Mouse (Mus musculus) hindbrain, embryonic 11.5 days (tissue): ENCODE data around the gene Ralgps1. TPM values are rescaled to one million over a fixed set of nuclear protein-coding genes. Genes with fewer than 3 reads are reported as not detected.
A peak's percentile ranks its signal among the peaks of the same experiment; 100 is the strongest.

Source experiments
- ATAC-seq: fragments of 200-750 bp; cut with Nextera tagmentation; 2 replicates; pipeline ENCODE4 v1.8.0; 2017; ENCODE audit warnings: mild to moderate bottlenecking, moderate TSS enrichment, moderate library complexity; ENCODE audit not compliant: low FRiP score
- DNase-seq: peaks from one replicate; pipeline ENCODE4 v3.0.0-alpha.2; 2015; ENCODE audit warnings: low spot score
- H3K27ac ChIP-seq: fragments of 300-500 bp; sonication (generic); 2 replicates; pipeline ENCODE4 v1.5.1; 2014; ENCODE audit warnings: mild to moderate bottlenecking, low read depth, low read length
- H3K27me3 ChIP-seq: fragments of 300-500 bp; sonication (generic); 2 replicates; pipeline ENCODE4 v1.6.1; 2014; ENCODE audit warnings: mild to moderate bottlenecking, low read length, moderate library complexity, mixed read lengths; ENCODE audit not compliant: control insufficient read depth, insufficient read depth
- H3K36me3 ChIP-seq: fragments of 300-500 bp; sonication (generic); 2 replicates; pipeline ENCODE4 v1.6.1; 2014; ENCODE audit warnings: mild to moderate bottlenecking, low read length, moderate library complexity, mixed read lengths; ENCODE audit not compliant: control insufficient read depth, insufficient read depth
- H3K4me1 ChIP-seq: fragments of 300-500 bp; sonication (generic); replicated peaks from 2 replicates; pipeline ENCODE4 v1.6.1; 2014; ENCODE audit warnings: low read length, mixed read lengths; ENCODE audit not compliant: control insufficient read depth, insufficient read depth
- H3K4me2 ChIP-seq: fragments of 300-500 bp; sonication (generic); replicated peaks from 2 replicates; pipeline ENCODE4 v1.6.1; 2014; ENCODE audit warnings: mild to moderate bottlenecking, low read depth, low read length
- H3K4me3 ChIP-seq: fragments of 300-500 bp; sonication (generic); 2 replicates; pipeline ENCODE4 v1.5.1; 2014; ENCODE audit warnings: low read depth, low read length
- H3K9ac ChIP-seq: fragments of 300-500 bp; sonication (generic); 2 replicates; pipeline ENCODE4 v1.6.1; 2014; ENCODE audit warnings: low read depth, low read length
- H3K9me3 ChIP-seq: fragments of 300-500 bp; sonication (generic); 2 replicates; pipeline ENCODE4 v1.6.1; 2016; ENCODE audit warnings: low read length; ENCODE audit not compliant: control insufficient read depth
- WGBS: fragments of 180-500 bp; shearing (Covaris S2); extraction: QIAGEN DNeasy Blood & Tissue Kit; methylation state at CpG from one replicate; pipeline ENCODE4 v1.1.7; 2014; 5-methylcytosine and 5-hydroxymethylcytosine counted together
- polyA plus RNA-seq: library from polyadenylated mRNA; unstranded; fragments of >200 nt; fragmentation: Nextera tagmentation; extraction: Ambion mirVana; gene quantifications from 2 replicates; pipeline ENCODE4 v1.2.1, GENCODE M21; 2014

Gene Ralgps1
- polyA plus RNA-seq, 1 experiment from 2014 or later = 20.6 TPM

GRCm38 (mm10) chr2:33222480-33222879, 148.8 kb downstream of the Ralgps1 start:
- ATAC-seq (no peak), DNase-seq (no peak)
- Histone ChIP-seq H3K27me3 (no peaks in the 10 kb centered on the region), H3K36me3 (no peaks in the 10 kb centered on the region), H3K4me1 (no peaks in the 10 kb centered on the region), H3K9me3 (no peaks in the 10 kb centered on the region), H3K9ac (no peak overlapping the region), H3K27ac (no peak overlapping the region), H3K4me3 (no peak overlapping the region), H3K4me2 (no peak overlapping the region)
- WGBS = 83% methylated on average over 6 of the region's 6 CpGs

DNA sequence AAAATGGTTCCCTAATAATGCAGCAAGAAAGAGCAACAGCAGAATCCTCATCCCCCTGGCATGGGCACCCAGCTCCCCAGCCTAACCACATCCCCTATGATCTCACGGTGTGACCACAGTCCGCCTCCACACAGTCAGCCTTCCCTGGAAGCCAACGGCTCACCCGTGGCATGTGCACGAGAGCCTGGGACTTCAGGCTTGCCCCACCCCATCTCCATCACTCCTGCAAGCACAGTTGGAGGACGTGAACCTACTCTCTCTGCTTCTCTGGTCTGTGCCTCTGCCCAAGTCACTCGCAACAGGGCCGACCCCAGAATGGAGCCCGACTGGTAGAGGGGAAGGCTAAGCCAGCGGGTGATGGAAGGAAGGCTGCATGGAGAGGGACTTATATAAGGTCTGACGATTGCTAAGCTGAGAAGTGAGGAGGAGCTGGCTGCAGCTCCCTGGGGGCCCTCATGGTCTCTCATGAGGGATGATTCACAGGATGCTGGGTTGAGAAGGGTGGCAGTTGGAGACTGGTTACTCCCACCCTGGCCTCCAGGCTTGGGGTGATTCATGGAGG, 149.9 kb downstream of the Ralgps1 start:
- Histone ChIP-seq H3K4me3 (no peak overlapping the region), H3K36me3 (no peaks in the 10 kb centered on the region), H3K4me1 (no peaks in the 10 kb centered on the region), H3K4me2 (no peak overlapping the region), H3K9ac (no peak overlapping the region), H3K9me3 (no peaks in the 10 kb centered on the region), H3K27ac (no peak overlapping the region), H3K27me3 (no peaks in the 10 kb centered on the region)
- 94% methylated on average over 11 of the region's 11 CpGs for WGBS
- ATAC-seq = no peak
- DNase-seq = no peak

DNA sequence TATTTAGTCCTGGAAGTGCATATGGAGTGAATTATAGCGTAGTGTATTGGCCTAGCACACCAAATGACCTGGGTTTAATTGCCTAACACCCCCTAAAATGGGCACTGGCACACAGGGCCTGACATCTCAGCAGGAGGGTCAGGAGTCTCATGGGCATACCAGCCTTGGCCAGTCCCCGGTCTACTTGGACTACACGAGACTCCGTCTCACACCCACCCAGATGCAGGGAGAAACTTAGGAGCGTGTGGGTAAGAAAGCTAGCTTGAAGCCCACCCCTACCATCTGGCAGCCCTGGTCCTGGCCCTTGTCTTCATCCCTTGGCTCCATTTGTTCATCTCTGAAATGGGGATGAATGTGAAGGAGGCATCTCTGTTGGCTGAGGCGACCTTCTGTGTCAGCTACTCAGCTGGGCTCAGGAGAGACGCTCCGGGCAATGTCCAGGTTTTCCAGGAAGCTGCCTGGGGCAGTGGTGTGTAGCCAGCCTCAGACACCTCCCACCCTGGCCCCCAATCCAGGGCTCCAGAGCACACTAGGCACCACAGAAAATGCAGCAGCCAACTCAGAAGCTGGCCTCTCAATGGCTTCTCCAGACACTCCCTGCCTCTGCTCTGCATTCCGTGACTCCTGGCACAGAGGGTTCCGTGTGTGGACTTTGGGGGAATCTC, 150.5 kb downstream of the Ralgps1 start:
- Histone ChIP-seq H3K4me2 (no peak overlapping the region), H3K9ac (no peak overlapping the region), H3K36me3 (no peaks in the 10 kb centered on the region), H3K27ac (no peak overlapping the region), H3K4me1 (no peaks in the 10 kb centered on the region; the same call in 1 of the 2 replicates), H3K27me3 (no peaks in the 10 kb centered on the region), H3K9me3 (no peaks in the 10 kb centered on the region), H3K4me3 (no peak overlapping the region)
- no peak for DNase-seq
- 87% methylated on average over 10 of the region's 10 CpGs for WGBS
- ATAC-seq = no peak

DNA sequence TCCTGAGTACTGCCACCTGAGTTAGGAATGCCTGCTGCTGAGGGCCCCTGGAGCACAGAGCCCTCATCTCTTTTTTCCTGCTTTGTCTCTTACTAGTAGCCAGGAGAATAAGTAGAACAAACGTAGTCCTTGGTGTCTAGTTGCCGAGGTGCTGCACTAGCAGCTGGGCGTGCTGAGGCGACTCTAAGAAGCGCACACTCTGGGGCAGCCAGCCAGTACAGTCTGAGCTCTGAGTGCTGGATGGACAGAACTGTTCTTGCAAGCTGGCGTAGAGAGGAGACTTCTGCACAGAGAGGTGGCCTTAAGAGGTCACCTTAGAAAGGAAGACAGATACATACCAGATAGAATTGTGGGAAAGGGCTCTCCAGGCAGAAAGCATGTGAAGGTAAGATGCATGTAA, 151.0 kb downstream of the Ralgps1 start:
- 81% methylated on average over 6 of the region's 6 CpGs for WGBS
- H3K4me1 ChIP-seq = peaks cover 5% of the 10 kb centered on the region

GRCm38 (mm10) chr2:33219637-33220036, 151.6 kb downstream of the Ralgps1 start:
- H3K9ac ChIP-seq = no peak overlapping the region
- no peak overlapping the region for H3K4me3 ChIP-seq
- peaks cover 6% of the 10 kb centered on the region for H3K4me1 ChIP-seq
- no peak overlapping the region for H3K4me2 ChIP-seq
- DNase-seq (no peak), ATAC-seq (no peak)
- no peaks in the 10 kb centered on the region for H3K27me3 ChIP-seq
- no peaks in the 10 kb centered on the region for H3K9me3 ChIP-seq
- no peak overlapping the region for H3K27ac ChIP-seq
- H3K36me3 ChIP-seq = no peaks in the 10 kb centered on the region
- WGBS = 83% methylated on average over 4 of the region's 4 CpGs

More for the DNA sequence above, 151.0 kb downstream of the Ralgps1 start:
- Histone ChIP-seq H3K36me3 (no peaks in the 10 kb centered on the region), H3K4me2 (no peak overlapping the region), H3K9ac (no peak overlapping the region), H3K27me3 (no peaks in the 10 kb centered on the region), H3K9me3 (no peaks in the 10 kb centered on the region), H3K4me3 (no peak overlapping the region), H3K27ac (no peak overlapping the region)
- DNase-seq (no peak), ATAC-seq (no peak)

DNA sequence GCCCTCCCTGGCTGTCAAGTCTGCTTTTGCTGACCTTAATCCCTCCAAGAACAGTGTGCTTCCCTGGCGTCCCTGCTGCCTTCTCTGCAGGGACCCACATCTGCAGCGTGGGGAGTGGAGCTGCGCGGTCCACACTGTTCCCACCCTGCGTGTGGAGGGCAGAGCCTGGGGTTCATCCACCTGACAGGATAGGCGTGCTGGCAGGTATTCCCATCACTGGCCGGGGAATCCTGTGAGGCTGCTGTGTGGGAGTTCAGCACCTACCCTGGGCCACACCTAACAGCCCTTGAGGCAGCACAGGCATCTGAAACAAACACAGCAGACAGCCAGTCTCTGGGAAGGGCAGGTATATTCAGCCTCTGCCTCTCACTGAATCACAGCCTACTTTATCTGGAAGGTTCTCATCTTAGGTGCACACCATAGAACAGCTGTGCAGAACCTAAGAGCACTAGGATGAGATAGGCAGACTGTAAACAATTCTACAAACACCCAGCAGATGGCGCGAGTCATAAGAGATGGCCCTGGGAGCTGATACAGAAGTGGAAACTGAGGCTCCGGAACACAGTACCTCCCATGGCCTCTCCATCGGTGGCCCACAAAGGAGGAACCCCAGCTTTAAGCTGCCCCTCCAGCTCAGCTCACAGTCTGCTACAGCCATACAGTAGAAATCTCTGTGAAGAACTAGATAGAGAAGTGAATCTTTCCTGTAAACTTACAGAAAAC, 152.2 kb downstream of the Ralgps1 start:
- Histone ChIP-seq H3K4me3 (no peak overlapping the region), H3K9ac (no peak overlapping the region), H3K27me3 (no peaks in the 10 kb centered on the region), H3K4me2 (no peak overlapping the region), H3K36me3 (no peaks in the 10 kb centered on the region), H3K4me1 (peaks cover 6% of the 10 kb centered on the region), H3K27ac (no peak overlapping the region), H3K9me3 (no peaks in the 10 kb centered on the region)
- DNase-seq (peak; percentile 58), ATAC-seq (no peak)
- WGBS = 65% methylated on average over 11 of the region's 11 CpGs

- ATAC-seq (no peak), DNase-seq (no peak)
- Histone ChIP-seq H3K27ac (no peak overlapping the region), H3K9me3 (no peaks in the 10 kb centered on the region), H3K27me3 (no peaks in the 10 kb centered on the region), H3K36me3 (no peaks in the 10 kb centered on the region), H3K4me3 (peak overlapping the region; percentile 56), H3K9ac (peak overlapping the region; percentile 71; the same call in 1 of the 2 replicates), H3K4me1 (peaks cover 6% of the 10 kb centered on the region), H3K4me2 (peak overlapping the region; percentile 85)
- 70% methylated on average over 3 of the region's 3 CpGs for WGBS
These were observed 153.9 kb downstream of the Ralgps1 start for GRCm38 (mm10) chr2:33217425-33217794.

DNA sequence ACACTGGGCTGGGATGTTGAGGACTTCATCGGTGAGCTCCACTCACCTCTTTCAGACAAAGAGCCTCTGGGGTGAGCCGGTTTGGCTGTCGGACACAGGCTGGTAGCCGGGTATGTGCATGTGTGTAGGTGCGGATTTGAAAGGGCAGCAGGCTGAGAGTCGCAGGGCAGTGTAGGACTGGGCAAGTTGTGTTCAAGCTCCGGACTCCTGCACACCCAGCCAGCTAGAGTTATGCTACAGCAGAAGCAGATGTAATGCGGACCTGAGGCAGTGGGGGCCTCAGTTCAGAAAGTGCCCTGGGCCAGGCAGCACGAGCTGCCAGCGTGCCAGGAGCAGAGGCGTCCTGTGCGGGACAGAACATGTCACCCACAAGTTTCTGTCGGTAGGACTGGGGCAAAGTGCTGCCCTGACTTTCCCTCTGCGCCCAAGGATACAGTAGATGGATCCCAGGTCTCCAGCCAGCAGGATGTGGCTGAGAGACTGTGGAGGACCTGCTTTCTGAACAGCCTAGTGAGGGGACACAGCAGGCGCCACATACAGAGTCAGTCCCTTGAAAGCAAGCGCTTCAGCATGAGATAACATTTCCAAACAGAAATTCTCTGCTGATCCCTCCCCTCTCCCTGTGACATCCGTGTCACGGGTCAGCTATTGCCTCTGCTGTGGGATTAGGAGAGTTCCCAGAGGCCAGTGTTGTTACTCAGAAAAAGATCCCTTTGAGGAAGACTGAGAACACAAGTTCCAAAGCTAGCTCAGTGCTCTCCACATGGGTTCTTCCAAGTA, 154.5 kb downstream of the Ralgps1 start:
- peaks cover 6% of the 10 kb centered on the region for H3K4me1 ChIP-seq
- H3K9ac ChIP-seq = peak overlapping the region; percentile 71
- WGBS = 13% methylated on average over 18 of the region's 18 CpGs
- peak overlapping the region; percentile 56 for H3K4me3 ChIP-seq
- peak overlapping the region; percentile 85 for H3K4me2 ChIP-seq
- no peaks in the 10 kb centered on the region for H3K36me3 ChIP-seq
- no peaks in the 10 kb centered on the region for H3K27me3 ChIP-seq
- peak; percentile 2; the same call in 1 of the 2 replicates for ATAC-seq
- DNase-seq = peak; percentile 58
- H3K9me3 ChIP-seq = no peaks in the 10 kb centered on the region
- peak overlapping the region; percentile 90 for H3K27ac ChIP-seq
